Mouse (Mus musculus) forebrain, embryonic 14.5 days (tissue): ENCODE data around the gene 4933411K16Rik. TPM values are rescaled to one million over a fixed set of nuclear protein-coding genes. Genes with fewer than 3 reads are reported as not detected.

Experiments
- ATAC-seq: fragments of 200-750 bp; cut with Nextera tagmentation; 2 replicates; pipeline ENCODE4 v1.8.0; 2017; ENCODE audit warnings: mild to moderate bottlenecking, moderate library complexity
- DNase-seq: peaks from one replicate; pipeline ENCODE4 v3.0.0-alpha.2; 2015; ENCODE audit warnings: low spot score
- H3K27ac ChIP-seq: fragments of 300-500 bp; sonication (generic); 2 replicates; pipeline ENCODE4 v1.5.1; 2014; ENCODE audit warnings: low read depth, mild to moderate bottlenecking, control low read depth, low read length, moderate library complexity
- H3K27me3 ChIP-seq: fragments of 300-500 bp; sonication (generic); replicated peaks from 2 replicates; pipeline ENCODE4 v1.6.1; 2014; ENCODE audit warnings: low read length, control low read depth, mixed read lengths; ENCODE audit not compliant: control insufficient read depth, insufficient read depth
- H3K36me3 ChIP-seq: fragments of 300-500 bp; sonication (generic); 2 replicates; pipeline ENCODE4 v1.6.1; 2014; ENCODE audit warnings: low read length, control low read depth; ENCODE audit not compliant: control insufficient read depth, insufficient read depth
- H3K4me1 ChIP-seq: fragments of 300-500 bp; sonication (generic); 2 replicates; pipeline ENCODE4 v1.6.1; 2014; ENCODE audit warnings: antibody characterized with exemption, low read length, control low read depth; ENCODE audit not compliant: control insufficient read depth, insufficient read depth
- H3K4me2 ChIP-seq: fragments of 300-500 bp; sonication (generic); 2 replicates; pipeline ENCODE4 v1.6.1; 2014; ENCODE audit warnings: mild to moderate bottlenecking, control low read depth, low read length
- H3K4me3 ChIP-seq: fragments of 300-500 bp; sonication (generic); 2 replicates; pipeline ENCODE4 v1.5.1; 2014; ENCODE audit warnings: low read depth, low read length, control low read depth
- H3K9ac ChIP-seq: fragments of 300-500 bp; sonication (generic); 2 replicates; pipeline ENCODE4 v1.6.1; 2014; ENCODE audit warnings: mild to moderate bottlenecking, low read length, control low read depth, moderate library complexity
- H3K9me3 ChIP-seq: fragments of 300-500 bp; sonication (generic); replicated peaks from 2 replicates; pipeline ENCODE4 v1.6.1; 2016; ENCODE audit warnings: low read length, control low read depth, mixed read lengths; ENCODE audit not compliant: control insufficient read depth
- WGBS: fragments of 180-500 bp; shearing (Covaris S2); extraction: QIAGEN DNeasy Blood & Tissue Kit; methylation state at CpG from one replicate; pipeline ENCODE4 v1.1.7; 2014; 5-methylcytosine and 5-hydroxymethylcytosine counted together
- polyA plus RNA-seq: library from polyadenylated mRNA; unstranded; fragments of >200 nt; fragmentation: Nextera tagmentation; extraction: Ambion mirVana; gene quantifications from 2 replicates; pipeline ENCODE4 v1.2.1, GENCODE M21; 2014

Gene 4933411K16Rik
- polyA plus RNA-seq, 1 experiment from 2014 or later: not detected

DNA sequence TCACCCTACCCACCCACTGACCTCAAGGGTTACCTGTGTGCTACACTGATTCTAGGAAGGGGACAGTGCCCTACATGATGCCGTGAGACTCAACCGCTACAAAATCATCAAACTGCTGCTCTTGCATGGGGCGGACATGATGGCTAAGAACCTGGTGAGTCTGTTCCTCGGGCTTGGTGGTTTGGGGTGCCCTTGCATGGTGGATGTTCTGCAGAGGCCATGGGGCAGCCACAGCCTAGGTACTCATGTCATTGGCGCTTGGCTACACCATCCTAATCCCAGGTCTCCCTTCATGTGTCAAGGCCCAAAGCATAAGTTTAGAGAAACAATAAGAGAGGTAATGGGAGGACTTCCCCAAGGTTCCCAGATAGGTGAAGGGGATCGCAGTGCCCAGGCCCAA is 8.1 kb upstream of the 4933411K16Rik start:
- ATAC-seq (no peak), DNase-seq (no peak)
- Histone ChIP-seq H3K27me3 (no peaks in the 10 kb centered on the region), H3K4me2 (no peak overlapping the region), H3K9me3 (no peaks in the 10 kb centered on the region), H3K4me1 (no peaks in the 10 kb centered on the region), H3K9ac (no peak overlapping the region), H3K4me3 (no peak overlapping the region), H3K36me3 (no peaks in the 10 kb centered on the region), H3K27ac (no peak overlapping the region)
- 93% methylated on average over 6 of the region's 6 CpGs for WGBS

DNA sequence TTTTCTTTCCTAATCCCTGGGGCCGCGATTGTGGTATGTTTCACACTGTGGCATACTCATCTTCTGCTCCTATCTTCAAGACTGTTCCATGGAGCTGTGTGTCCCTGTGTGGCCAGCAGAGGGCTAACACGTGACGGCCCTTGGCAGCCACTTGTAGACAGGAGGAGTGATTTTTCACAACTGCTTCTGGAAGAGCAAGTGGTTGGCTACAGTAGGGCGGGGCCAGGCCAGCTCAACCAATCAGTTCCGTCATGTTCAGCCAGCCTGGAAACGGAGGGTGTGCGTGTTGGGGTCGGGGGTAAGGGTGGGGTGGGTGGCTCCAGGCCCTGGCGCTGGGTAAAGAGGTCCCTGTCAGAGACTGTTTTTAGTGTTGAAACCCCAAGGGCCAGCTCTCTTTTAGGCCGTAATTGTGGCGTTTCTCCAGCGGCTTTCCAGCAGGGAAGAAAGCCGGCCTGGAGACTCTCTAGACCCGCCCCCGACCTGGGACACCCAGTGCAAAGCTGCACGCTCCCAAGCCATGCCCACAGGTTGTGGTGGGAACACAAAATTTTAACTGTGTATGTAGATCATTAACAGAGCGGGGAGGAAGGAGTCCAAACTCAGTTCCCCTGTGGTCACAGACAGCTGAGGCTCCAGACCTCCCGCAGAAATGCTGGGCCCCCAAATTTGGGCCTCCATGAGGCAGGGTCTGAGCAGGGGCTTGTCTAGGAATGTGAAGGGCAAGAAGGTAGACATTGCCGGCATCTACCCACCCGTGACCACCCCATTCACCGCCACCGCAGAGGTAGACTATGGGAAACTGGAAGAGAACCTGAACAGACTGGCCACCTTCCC is 6.6 kb upstream of the 4933411K16Rik start, which contains the start of gene Hoga1:
TSS of gene Hoga1 (plus strand) at position 342 of the 834 bp plus-strand sequence.
- Histone ChIP-seq H3K4me2 (peak within 1 kb of the TSS; percentile 42), H3K4me3 (peak within 1 kb of the TSS; percentile 19; the same call in 1 of the 2 replicates), H3K36me3 (no peaks in the 10 kb centered on the region), H3K9ac (peak within 1 kb of the TSS; percentile 37; the same call in 1 of the 2 replicates), H3K27ac (no peak within 1 kb of the TSS), H3K27me3 (no peaks in the 10 kb centered on the region), H3K9me3 (no peaks in the 10 kb centered on the region), H3K4me1 (no peaks in the 10 kb centered on the region)
- WGBS: 24% methylated on average over 23 of the region's 23 CpGs
- ATAC-seq: peak; percentile 88
- peak; percentile 80 for DNase-seq

DNA sequence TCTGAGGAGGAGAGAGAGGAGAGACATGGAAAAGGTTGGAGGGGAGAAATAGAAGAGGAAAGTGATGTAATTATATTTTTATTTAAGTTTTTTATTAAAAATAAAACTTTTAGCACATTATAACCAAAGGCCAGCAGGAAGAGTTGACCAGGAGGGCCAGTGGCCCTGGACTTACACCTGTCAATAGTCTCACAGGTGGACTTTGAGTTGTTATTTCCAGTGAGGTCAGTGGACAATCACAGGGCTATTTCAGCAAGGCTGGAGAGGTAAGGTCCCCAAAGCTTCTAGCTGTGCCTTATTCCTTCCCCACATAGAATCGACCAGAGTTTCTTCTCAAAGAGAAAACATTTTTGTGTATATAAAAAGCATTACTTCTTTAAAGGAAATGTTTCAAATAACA is 1.8 kb upstream of the 4933411K16Rik start:
- ATAC-seq (no peak), DNase-seq (no peak)
- H3K9me3 ChIP-seq: no peaks in the 10 kb centered on the region
- H3K4me2 ChIP-seq: no peak overlapping the region
- 87% methylated on average over 1 of the region's 1 CpGs for WGBS
- H3K9ac ChIP-seq: no peak overlapping the region
- no peak overlapping the region for H3K27ac ChIP-seq
- H3K27me3 ChIP-seq: no peaks in the 10 kb centered on the region
- H3K4me1 ChIP-seq: no peaks in the 10 kb centered on the region
- no peak overlapping the region for H3K4me3 ChIP-seq
- no peaks in the 10 kb centered on the region for H3K36me3 ChIP-seq

DNA sequence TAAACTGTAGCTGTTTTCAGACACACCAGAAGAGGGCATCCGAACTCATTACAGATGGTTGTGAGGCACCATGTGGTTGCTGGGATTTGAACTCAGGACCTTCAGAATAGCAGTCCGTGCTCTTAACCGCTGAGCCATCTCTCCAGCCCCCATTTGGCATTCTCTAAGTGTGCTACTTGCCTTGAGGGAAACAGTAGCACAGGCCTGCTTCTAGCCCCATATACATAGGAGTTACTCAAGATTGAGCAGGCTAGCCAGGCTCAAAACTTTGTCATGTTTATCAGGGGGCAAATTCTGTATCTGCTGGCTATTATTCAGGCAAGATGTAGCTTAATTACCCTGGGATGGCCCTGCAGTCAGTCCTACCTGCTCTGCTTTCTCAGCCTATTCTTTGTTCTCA is 697 bp upstream of the 4933411K16Rik start:
- Histone ChIP-seq H3K9ac (no peak overlapping the region), H3K27ac (no peak overlapping the region), H3K27me3 (no peaks in the 10 kb centered on the region), H3K9me3 (no peaks in the 10 kb centered on the region), H3K4me1 (no peaks in the 10 kb centered on the region), H3K36me3 (no peaks in the 10 kb centered on the region), H3K4me3 (no peak overlapping the region), H3K4me2 (no peak overlapping the region)
- 89% methylated on average over 3 of the region's 3 CpGs for WGBS
- ATAC-seq (no peak), DNase-seq (no peak)

DNA sequence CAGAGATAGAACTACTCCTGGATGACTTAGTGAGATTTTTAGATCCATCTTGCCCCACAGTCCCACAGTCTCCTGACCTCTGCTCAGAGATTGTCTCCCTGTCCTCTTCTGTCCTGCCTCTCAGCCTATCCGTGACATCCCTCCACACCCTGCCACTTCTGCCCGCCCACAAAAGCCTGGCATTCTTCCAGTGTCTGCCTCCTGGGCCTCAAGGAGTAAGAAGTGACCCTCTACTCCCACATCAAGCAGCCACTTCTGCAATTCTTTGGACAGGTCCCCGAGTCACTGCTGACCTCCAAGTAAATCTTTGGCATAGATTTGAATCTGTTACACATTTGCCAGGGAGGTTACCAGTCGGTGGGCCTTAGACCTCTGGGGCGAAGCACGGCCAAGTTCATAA is 2.2 kb downstream of the 4933411K16Rik start:
- Histone ChIP-seq H3K9ac (no peak overlapping the region), H3K27ac (no peak overlapping the region), H3K4me3 (no peak overlapping the region), H3K4me1 (no peaks in the 10 kb centered on the region), H3K36me3 (no peaks in the 10 kb centered on the region), H3K27me3 (no peaks in the 10 kb centered on the region), H3K4me2 (no peak overlapping the region), H3K9me3 (no peaks in the 10 kb centered on the region)
- 82% methylated on average over 6 of the region's 6 CpGs for WGBS
- DNase-seq (no peak), ATAC-seq (no peak)

DNA sequence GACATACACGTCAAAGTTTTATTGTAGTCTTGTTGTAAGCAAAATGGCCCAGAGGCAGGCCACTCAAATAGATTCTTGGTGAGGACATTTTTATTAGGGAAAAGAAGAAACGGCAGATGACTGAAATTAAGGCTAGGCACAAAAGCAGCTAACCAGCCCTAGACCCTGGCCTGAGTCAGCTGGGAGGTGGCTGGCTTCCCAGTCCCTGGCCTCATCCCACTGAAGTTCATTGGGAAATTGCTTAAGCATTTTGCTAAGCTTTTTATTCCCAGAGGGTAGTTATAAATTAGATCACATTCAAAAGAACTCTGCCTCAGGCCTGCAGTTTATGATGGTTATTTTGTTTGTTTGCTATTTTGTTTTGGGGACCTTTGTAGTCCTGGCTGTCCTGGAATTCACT is 3.8 kb downstream of the 4933411K16Rik start:
- DNase-seq: no peak
- 76% methylated on average over 2 of the region's 2 CpGs for WGBS

DNA sequence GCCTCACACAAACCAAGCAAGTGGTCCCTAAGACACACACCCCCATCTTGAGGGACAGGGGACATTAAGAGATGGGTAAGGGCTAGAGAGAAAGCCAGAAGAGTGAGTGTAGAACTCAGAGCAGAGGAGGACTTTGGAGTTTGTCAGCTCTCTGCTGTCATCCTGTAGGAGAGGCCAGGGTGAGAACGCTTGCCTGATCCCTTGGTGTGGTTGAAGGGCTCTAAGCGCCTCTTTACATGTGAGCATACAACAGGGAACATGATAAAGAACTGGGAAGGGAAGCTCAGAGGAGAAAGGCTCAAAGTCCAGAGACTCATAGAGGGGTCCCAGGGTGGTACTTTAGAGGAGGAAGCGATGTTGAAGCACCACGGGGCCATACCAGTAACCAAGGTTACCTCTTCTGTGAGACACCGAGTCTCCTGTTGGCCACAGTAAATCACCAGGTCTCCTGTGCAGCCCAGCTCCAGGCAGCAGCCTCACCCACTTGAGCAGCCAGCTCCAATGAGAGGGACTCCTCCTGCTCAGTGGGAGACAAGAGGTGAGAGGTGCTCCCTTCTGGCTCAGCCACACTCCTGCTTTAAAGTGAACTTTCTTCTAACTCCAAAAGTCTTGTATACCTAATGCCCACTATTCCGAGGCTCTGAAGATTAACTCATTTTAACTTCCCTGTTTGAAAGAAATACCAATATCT is 4.8 kb downstream of the 4933411K16Rik start:
- no peak overlapping the region for H3K9ac ChIP-seq
- no peaks in the 10 kb centered on the region for H3K27me3 ChIP-seq
- ATAC-seq (no peak), DNase-seq (no peak)
- H3K4me1 ChIP-seq: no peaks in the 10 kb centered on the region
- no peaks in the 10 kb centered on the region for H3K9me3 ChIP-seq
- WGBS: 89% methylated on average over 6 of the region's 6 CpGs
- H3K4me3 ChIP-seq: no peak overlapping the region
- no peaks in the 10 kb centered on the region for H3K36me3 ChIP-seq
- no peak overlapping the region for H3K4me2 ChIP-seq
- H3K27ac ChIP-seq: no peak overlapping the region

More for the DNA sequence above, 3.8 kb downstream of the 4933411K16Rik start:
- no peak for ATAC-seq
- no peaks in the 10 kb centered on the region for H3K9me3 ChIP-seq
- no peaks in the 10 kb centered on the region for H3K4me1 ChIP-seq
- no peaks in the 10 kb centered on the region for H3K36me3 ChIP-seq
- H3K4me3 ChIP-seq: no peak overlapping the region
- H3K4me2 ChIP-seq: no peak overlapping the region
- H3K27me3 ChIP-seq: no peaks in the 10 kb centered on the region
- no peak overlapping the region for H3K27ac ChIP-seq
- H3K9ac ChIP-seq: no peak overlapping the region

DNA sequence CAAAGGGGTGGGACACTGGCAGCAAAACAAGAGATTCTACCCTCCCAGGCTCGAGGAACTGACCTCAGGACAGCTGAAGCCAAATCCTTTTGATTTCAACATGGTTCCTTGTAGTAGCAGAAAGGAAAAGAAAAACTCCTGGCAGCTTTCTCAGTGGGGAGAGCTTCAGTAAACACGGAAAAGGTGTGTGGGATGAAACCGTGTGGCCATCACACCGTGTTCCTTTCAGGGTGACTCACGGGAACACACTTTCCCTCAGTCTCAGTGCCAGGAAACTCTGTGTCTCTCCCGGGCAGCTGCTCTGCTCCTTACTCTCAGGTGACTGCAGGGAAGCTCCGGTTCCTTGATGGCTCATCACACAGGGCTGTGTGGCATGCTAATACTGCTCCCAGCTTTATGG is 6.4 kb downstream of the 4933411K16Rik start:
- no peaks in the 10 kb centered on the region for H3K4me1 ChIP-seq

DNA sequence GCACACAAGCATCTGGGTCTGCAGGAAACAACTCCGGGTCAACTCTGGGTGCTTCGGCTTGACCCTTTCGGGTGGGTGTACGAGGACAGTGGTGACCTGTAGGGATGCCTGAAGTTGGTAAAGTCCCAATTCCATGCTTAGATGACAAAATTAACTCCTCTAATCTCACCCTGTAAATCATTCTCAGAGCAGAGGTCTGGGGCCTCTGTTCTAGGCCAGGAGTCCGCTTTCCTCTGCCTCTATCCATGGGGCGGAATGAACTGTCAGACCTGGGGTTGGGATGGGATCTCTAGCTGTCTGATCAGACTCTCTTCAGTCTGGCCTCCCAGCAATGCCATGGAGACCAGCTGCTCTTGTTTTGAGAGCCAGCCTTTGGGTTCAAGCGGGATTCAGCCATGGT is 9.4 kb downstream of the 4933411K16Rik start:
- H3K36me3 ChIP-seq: no peaks in the 10 kb centered on the region
- H3K9ac ChIP-seq: no peak overlapping the region
- H3K27me3 ChIP-seq: no peaks in the 10 kb centered on the region
- no peaks in the 10 kb centered on the region for H3K9me3 ChIP-seq
- DNase-seq (no peak), ATAC-seq (no peak)
- H3K4me3 ChIP-seq: no peak overlapping the region
- no peak overlapping the region for H3K27ac ChIP-seq
- H3K4me1 ChIP-seq: no peaks in the 10 kb centered on the region
- no peak overlapping the region for H3K4me2 ChIP-seq
- 95% methylated on average over 7 of the region's 7 CpGs for WGBS

More for the DNA sequence above, 6.4 kb downstream of the 4933411K16Rik start:
- WGBS: 76% methylated on average over 7 of the region's 7 CpGs
- ATAC-seq (no peak), DNase-seq (no peak)
- no peak overlapping the region for H3K4me3 ChIP-seq
- H3K36me3 ChIP-seq: no peaks in the 10 kb centered on the region
- no peaks in the 10 kb centered on the region for H3K9me3 ChIP-seq
- H3K27ac ChIP-seq: no peak overlapping the region
- no peak overlapping the region for H3K9ac ChIP-seq
- H3K27me3 ChIP-seq: no peaks in the 10 kb centered on the region
- H3K4me2 ChIP-seq: no peak overlapping the region
